Mouse (Mus musculus): ENCODE data around the gene Nrap.

- no peak for TF ChIP-seq CTCF (IDR thresholded peaks at IDR 0.05; ENCODE audit: low read depth, low read length)
- no peak for TF ChIP-seq POLR2A (IDR thresholded peaks at IDR 0.05; ENCODE audit: extremely low read depth, insufficient read depth, low read length)
Observed at GRCm38 (mm10) chr19:56288436-56288835, 101.4 kb downstream of the Nrap start.

Data from liver, adult 2 months (tissue).